Mouse (Mus musculus) heart, embryonic 10.5 days (tissue): ENCODE data around the gene Slc16a11. TPM values are rescaled to one million over a fixed set of nuclear protein-coding genes. Genes with fewer than 3 reads are reported as not detected.

Experiments used
- DNase-seq: peaks from one replicate; pipeline ENCODE4 v3.0.0-alpha.2; 2017; ENCODE audit warnings: low spot score
- H3K27ac ChIP-seq: fragments of 300-500 bp; sonication (generic); 2 replicates; pipeline ENCODE4 v1.5.1; 2016; ENCODE audit warnings: mild to moderate bottlenecking
- H3K27me3 ChIP-seq: fragments of 300-500 bp; sonication (generic); 2 replicates; pipeline ENCODE4 v1.6.1; 2016; ENCODE audit warnings: mild to moderate bottlenecking; ENCODE audit not compliant: poor library complexity, insufficient read depth, severe bottlenecking
- H3K36me3 ChIP-seq: fragments of 300-500 bp; sonication (generic); 2 replicates; pipeline ENCODE4 v1.6.1; 2016; ENCODE audit warnings: mild to moderate bottlenecking, moderate library complexity
- H3K4me1 ChIP-seq: fragments of 300-500 bp; sonication (generic); 2 replicates; pipeline ENCODE4 v1.6.1; 2016; ENCODE audit warnings: mild to moderate bottlenecking
- H3K4me3 ChIP-seq: fragments of 300-500 bp; sonication (generic); 2 replicates; pipeline ENCODE4 v1.5.1; 2016; ENCODE audit warnings: mild to moderate bottlenecking, moderate library complexity
- H3K9me3 ChIP-seq: fragments of 300-500 bp; sonication (generic); 2 replicates; pipeline ENCODE4 v1.6.1; 2016; ENCODE audit warnings: mild to moderate bottlenecking, moderate library complexity
- WGBS: fragments of 180-500 bp; shearing (Covaris S2); methylation state at CpG from one replicate; pipeline ENCODE4 v1.1.7; 2016; 5-methylcytosine and 5-hydroxymethylcytosine counted together
- polyA plus RNA-seq: library from polyadenylated mRNA; unstranded; fragments of >200 nt; fragmentation: Nextera tagmentation; extraction: Ambion mirVana; gene quantifications from 2 replicates; pipeline ENCODE4 v1.2.1, GENCODE M21; 2016

Gene Slc16a11
- polyA plus RNA-seq, 1 experiment from 2014 or later, result 2.4 TPM

GRCm38 (mm10) chr11:70208778-70209388 lies 3.7 kb upstream of the Slc16a11 start:
- H3K9me3 ChIP-seq, result no peaks in the 10 kb centered on the region
- 65% methylated on average over 5 of the region's 5 CpGs for whole genome bisulfite sequencing

GRCm38 (mm10) chr11:70210681-70211080 lies 1.9 kb upstream of the Slc16a11 start:
- Histone ChIP-seq H3K9me3 (no peaks in the 10 kb centered on the region), H3K27me3 (peaks cover 57% of the 10 kb centered on the region), H3K36me3 (no peaks in the 10 kb centered on the region), H3K4me3 (no peak overlapping the region), H3K27ac (no peak overlapping the region), H3K4me1 (peaks cover 21% of the 10 kb centered on the region)
- 89% methylated on average over 2 of the region's 2 CpGs for WGBS
- no peak for DNase-seq

More at GRCm38 (mm10) chr11:70208778-70209388, 3.7 kb upstream of the Slc16a11 start:
- Histone ChIP-seq H3K27ac (no peak overlapping the region), H3K4me1 (peaks cover 3% of the 10 kb centered on the region; the same call in 1 of the 2 replicates), H3K36me3 (no peaks in the 10 kb centered on the region), H3K27me3 (peaks cover 53% of the 10 kb centered on the region), H3K4me3 (no peak overlapping the region)
- no peak for DNase-seq

- Histone ChIP-seq H3K36me3 (0 out of 2 replicates have a peak, but pooled peaks cover 5% of the 10 kb centered on the region), H3K4me1 (peaks cover 22% of the 10 kb centered on the region), H3K4me3 (no peak overlapping the region), H3K27me3 (peaks cover 62% of the 10 kb centered on the region), H3K9me3 (no peaks in the 10 kb centered on the region), H3K27ac (no peak overlapping the region)
- 71% methylated on average over 6 of the region's 6 CpGs for WGBS
- no peak for DNase-seq
Measured at GRCm38 (mm10) chr11:70211972-70212371, 580 bp upstream of the Slc16a11 start.

- DNase-seq, result no peak
- H3K4me3 ChIP-seq, result no peak overlapping the region
- 20% methylated on average over 9 of the region's 9 CpGs for WGBS
- peaks cover 22% of the 10 kb centered on the region for H3K4me1 ChIP-seq
- H3K27me3 ChIP-seq, result peaks cover 71% of the 10 kb centered on the region
- peaks cover 12% of the 10 kb centered on the region for H3K36me3 ChIP-seq
- no peaks in the 10 kb centered on the region for H3K9me3 ChIP-seq
- no peak overlapping the region for H3K27ac ChIP-seq
Measured at GRCm38 (mm10) chr11:70212896-70213295, 344 bp downstream of the Slc16a11 start.

GRCm38 (mm10) chr11:70213736-70214135 lies 1.2 kb downstream of the Slc16a11 start:
- peaks cover 12% of the 10 kb centered on the region for H3K36me3 ChIP-seq
- H3K4me1 ChIP-seq, result peaks cover 25% of the 10 kb centered on the region
- no peak overlapping the region for H3K27ac ChIP-seq
- H3K9me3 ChIP-seq, result no peaks in the 10 kb centered on the region
- H3K4me3 ChIP-seq, result peak overlapping the region; percentile 48
- 9% methylated on average over 26 of the region's 26 CpGs for WGBS
- peaks cover 79% of the 10 kb centered on the region for H3K27me3 ChIP-seq
- DNase-seq, result no peak

- DNase-seq, result no peak
- peaks cover 85% of the 10 kb centered on the region for H3K27me3 ChIP-seq
- H3K4me3 ChIP-seq, result peak overlapping the region; percentile 48
- 0 out of 2 replicates have a peak overlapping the region, but pooled peaks have one; percentile 1 for H3K27ac ChIP-seq
- H3K4me1 ChIP-seq, result peaks cover 29% of the 10 kb centered on the region
- H3K9me3 ChIP-seq, result no peaks in the 10 kb centered on the region
- 1% methylated on average over 46 of the region's 46 CpGs for WGBS
- peaks cover 12% of the 10 kb centered on the region for H3K36me3 ChIP-seq
Measured at GRCm38 (mm10) chr11:70214191-70214855, 1.8 kb downstream of the Slc16a11 start.

- Histone ChIP-seq H3K9me3 (no peaks in the 10 kb centered on the region), H3K4me1 (peaks cover 32% of the 10 kb centered on the region), H3K4me3 (peak overlapping the region; percentile 48), H3K36me3 (peaks cover 12% of the 10 kb centered on the region), H3K27me3 (peaks cover 89% of the 10 kb centered on the region), H3K27ac (no peak overlapping the region)
- WGBS, result 7% methylated on average over 18 of the region's 18 CpGs
- no peak for DNase-seq
Measured at GRCm38 (mm10) chr11:70214856-70215209, 2.3 kb downstream of the Slc16a11 start.

GRCm38 (mm10) chr11:70215301-70215700 lies 2.7 kb downstream of the Slc16a11 start:
- peaks cover 12% of the 10 kb centered on the region for H3K36me3 ChIP-seq
- H3K27ac ChIP-seq, result no peak overlapping the region
- peaks cover 94% of the 10 kb centered on the region for H3K27me3 ChIP-seq
- no peak for DNase-seq
- peaks cover 37% of the 10 kb centered on the region for H3K4me1 ChIP-seq
- peak overlapping the region; percentile 48; the same call in 1 of the 2 replicates for H3K4me3 ChIP-seq
- no peaks in the 10 kb centered on the region for H3K9me3 ChIP-seq
- WGBS, result 8% methylated on average over 22 of the region's 22 CpGs

- DNase-seq, result no peak
- no peak overlapping the region for H3K4me3 ChIP-seq
- peaks cover 12% of the 10 kb centered on the region for H3K36me3 ChIP-seq
- WGBS, result 49% methylated on average over 3 of the region's 3 CpGs
- no peak overlapping the region for H3K27ac ChIP-seq
- peaks cover 87% of the 10 kb centered on the region for H3K27me3 ChIP-seq
- no peaks in the 10 kb centered on the region for H3K9me3 ChIP-seq
- peaks cover 41% of the 10 kb centered on the region for H3K4me1 ChIP-seq
Measured at GRCm38 (mm10) chr11:70216103-70216502, 3.6 kb downstream of the Slc16a11 start.

GRCm38 (mm10) chr11:70218039-70218438 lies 5.5 kb downstream of the Slc16a11 start:
- no peak overlapping the region for H3K4me3 ChIP-seq
- peaks cover 52% of the 10 kb centered on the region for H3K4me1 ChIP-seq
- no peaks in the 10 kb centered on the region for H3K9me3 ChIP-seq
- 75% methylated on average over 4 of the region's 4 CpGs for WGBS
- DNase-seq, result no peak
- H3K27ac ChIP-seq, result no peak overlapping the region
- peaks cover 71% of the 10 kb centered on the region for H3K27me3 ChIP-seq
- H3K36me3 ChIP-seq, result peaks cover 12% of the 10 kb centered on the region

- WGBS, result 86% methylated on average over 15 of the region's 15 CpGs
- 0 out of 2 replicates have a peak overlapping the region, but pooled peaks have one; percentile 12 for H3K4me3 ChIP-seq
- peaks cover 63% of the 10 kb centered on the region for H3K27me3 ChIP-seq
Measured at GRCm38 (mm10) chr11:70218741-70219470, 6.4 kb downstream of the Slc16a11 start.

GRCm38 (mm10) chr11:70219873-70220272 lies 7.3 kb downstream of the Slc16a11 start:
- peak overlapping the region; percentile 70 for H3K4me3 ChIP-seq
- peaks cover 63% of the 10 kb centered on the region for H3K27me3 ChIP-seq
- WGBS, result 60% methylated on average over 7 of the region's 7 CpGs
- H3K4me1 ChIP-seq, result peaks cover 39% of the 10 kb centered on the region
- H3K9me3 ChIP-seq, result no peaks in the 10 kb centered on the region
- peak overlapping the region; percentile 89 for H3K27ac ChIP-seq
- DNase-seq, result no peak
- H3K36me3 ChIP-seq, result peaks cover 12% of the 10 kb centered on the region

More at GRCm38 (mm10) chr11:70218741-70219470, 6.4 kb downstream of the Slc16a11 start:
- no peak for DNase-seq
- H3K27ac ChIP-seq, result no peak overlapping the region
- peaks cover 12% of the 10 kb centered on the region for H3K36me3 ChIP-seq
- H3K9me3 ChIP-seq, result no peaks in the 10 kb centered on the region
- peaks cover 49% of the 10 kb centered on the region for H3K4me1 ChIP-seq

GRCm38 (mm10) chr11:70220323-70220722 lies 7.8 kb downstream of the Slc16a11 start:
- no peak for DNase-seq
- H3K9me3 ChIP-seq, result no peaks in the 10 kb centered on the region
- H3K4me1 ChIP-seq, result peaks cover 35% of the 10 kb centered on the region
- H3K4me3 ChIP-seq, result peak overlapping the region; percentile 70
- H3K27ac ChIP-seq, result peak overlapping the region; percentile 89
- WGBS, result 1% methylated on average over 24 of the region's 24 CpGs
- peaks cover 63% of the 10 kb centered on the region for H3K27me3 ChIP-seq
- peaks cover 12% of the 10 kb centered on the region for H3K36me3 ChIP-seq
